Mouse (Mus musculus) kidney, embryonic 15.5 days (tissue): Measurements from ENCODE around the gene Cd82. TPM values are rescaled to one million over a fixed set of nuclear protein-coding genes. Genes with fewer than 3 reads are reported as not detected.
A peak's percentile ranks its signal among the peaks of the same experiment; 100 is the strongest.

Source experiments
- ATAC-seq: fragments of 200-750 bp; cut with Nextera tagmentation; replicated peaks from 2 replicates; pipeline ENCODE4 v1.8.0; 2017; ENCODE audit warnings: moderate TSS enrichment; ENCODE audit not compliant: low FRiP score
- H3K27ac ChIP-seq: fragments of 300-500 bp; sonication (generic); 2 replicates; pipeline ENCODE4 v1.5.1; 2015; ENCODE audit warnings: mild to moderate bottlenecking, inconsistent platforms
- H3K27me3 ChIP-seq: fragments of 300-500 bp; sonication (generic); 2 replicates; pipeline ENCODE4 v1.6.1; 2015; ENCODE audit warnings: inconsistent platforms
- H3K36me3 ChIP-seq: fragments of 300-500 bp; sonication (generic); 2 replicates; pipeline ENCODE4 v1.6.1; 2015; ENCODE audit warnings: inconsistent platforms
- H3K4me1 ChIP-seq: fragments of 300-500 bp; sonication (generic); 2 replicates; pipeline ENCODE4 v1.6.1; 2015; ENCODE audit warnings: inconsistent platforms
- H3K4me2 ChIP-seq: fragments of 300-500 bp; sonication (generic); 2 replicates; pipeline ENCODE4 v1.6.1; 2015; ENCODE audit warnings: moderate library complexity, mild to moderate bottlenecking, inconsistent platforms
- H3K4me3 ChIP-seq: fragments of 300-500 bp; sonication (generic); replicated peaks from 2 replicates; pipeline ENCODE4 v1.5.1; 2015; ENCODE audit warnings: mild to moderate bottlenecking, inconsistent platforms
- H3K9ac ChIP-seq: fragments of 300-500 bp; sonication (generic); 2 replicates; pipeline ENCODE4 v1.6.1; 2015; ENCODE audit warnings: mild to moderate bottlenecking, inconsistent platforms
- H3K9me3 ChIP-seq: fragments of 300-500 bp; sonication (generic); replicated peaks from 2 replicates; pipeline ENCODE4 v1.6.1; 2016; ENCODE audit warnings: inconsistent platforms
- WGBS: fragments of 180-500 bp; shearing (Covaris S2); methylation state at CpG from one replicate; pipeline ENCODE4 v1.1.7; 2015; ENCODE audit warnings: mixed read lengths; 5-methylcytosine and 5-hydroxymethylcytosine counted together
- polyA plus RNA-seq: library from polyadenylated mRNA; unstranded; fragments of >200 nt; fragmentation: Nextera tagmentation; extraction: Ambion mirVana; gene quantifications from 2 replicates; pipeline ENCODE4 v1.2.1, GENCODE M21; 2015

Cd82 gene
- polyA plus RNA-seq, 1 experiment from 2014 or later: 47.8 TPM

DNA sequence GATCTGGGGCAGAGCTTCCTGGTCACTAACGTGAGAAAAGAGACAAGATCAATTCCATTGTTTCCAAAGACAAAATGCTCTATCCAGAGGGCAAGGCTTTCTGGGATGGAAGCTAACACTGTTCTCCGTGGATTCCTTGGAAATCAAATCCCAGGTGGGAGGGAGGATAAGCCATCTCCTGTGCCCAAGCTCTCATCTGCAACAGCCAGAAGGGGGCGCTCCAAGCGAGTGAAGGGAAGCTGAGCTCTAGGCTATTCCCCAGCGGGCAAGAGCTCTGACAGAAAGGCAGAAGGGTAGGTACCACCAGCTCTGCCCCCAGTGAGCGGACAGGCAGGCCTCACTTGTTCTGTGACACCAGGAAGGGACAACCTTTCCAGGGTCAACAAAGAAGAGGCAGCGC lies 41.6 kb downstream of the Cd82 start:
- no peaks in the 10 kb centered on the region for H3K9me3 ChIP-seq
- peaks cover 8% of the 10 kb centered on the region; the same call in 1 of the 2 replicates for H3K27me3 ChIP-seq
- H3K27ac ChIP-seq: no peak overlapping the region
- H3K4me2 ChIP-seq: no peak overlapping the region
- peaks cover 7% of the 10 kb centered on the region for H3K4me1 ChIP-seq
- H3K4me3 ChIP-seq: no peak overlapping the region
- no peaks in the 10 kb centered on the region for H3K36me3 ChIP-seq
- 27% methylated on average over 7 of the region's 7 CpGs for WGBS
- ATAC-seq: 0 out of 2 replicates have a peak, but pooled peaks have one; percentile 17
- H3K9ac ChIP-seq: no peak overlapping the region

DNA sequence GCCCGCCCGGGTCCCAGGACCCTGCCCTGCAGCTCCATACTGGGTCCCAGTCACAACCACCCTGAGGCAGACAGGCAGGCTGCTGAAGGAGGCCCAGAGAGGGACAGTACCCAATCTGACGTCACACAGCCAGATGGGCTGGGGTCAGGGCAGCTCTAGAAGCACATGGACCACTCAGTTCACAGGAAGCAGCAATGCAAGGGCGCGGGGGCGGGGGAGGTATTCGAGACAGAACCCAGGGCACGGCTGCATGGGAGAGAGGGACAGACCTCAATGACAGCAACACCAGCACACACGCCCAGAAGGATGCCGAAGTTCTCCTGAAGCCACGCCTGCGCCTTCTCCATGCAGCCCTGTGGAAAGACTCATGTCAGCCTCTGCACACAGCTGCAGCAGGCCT lies 43.0 kb downstream of the Cd82 start:
- 76% methylated on average over 12 of the region's 12 CpGs for WGBS
- Histone ChIP-seq H3K27ac (no peak overlapping the region), H3K9ac (no peak overlapping the region), H3K4me3 (no peak overlapping the region), H3K27me3 (peaks cover 8% of the 10 kb centered on the region; the same call in 1 of the 2 replicates), H3K36me3 (no peaks in the 10 kb centered on the region), H3K9me3 (no peaks in the 10 kb centered on the region), H3K4me1 (peaks cover 4% of the 10 kb centered on the region), H3K4me2 (no peak overlapping the region)
- ATAC-seq: no peak

DNA sequence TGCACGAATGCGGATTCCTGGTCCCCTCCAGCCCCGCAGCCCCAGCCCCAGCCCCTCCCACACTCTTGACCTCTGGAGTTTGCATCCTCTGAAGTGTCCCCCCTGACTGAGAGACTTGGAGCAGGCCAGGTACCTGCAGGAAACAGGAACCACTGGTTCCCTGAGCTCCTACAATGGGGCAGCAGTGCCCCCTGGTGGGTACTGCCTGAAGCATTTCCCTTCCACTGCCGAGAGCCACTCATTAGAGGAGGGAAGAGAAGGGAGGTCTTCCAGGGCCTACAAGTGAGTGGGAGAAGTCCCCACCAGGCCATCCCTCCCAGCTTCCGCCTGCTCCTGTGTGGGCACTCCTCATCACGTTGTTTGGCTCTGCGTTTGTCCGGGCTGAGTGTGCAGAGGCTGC lies 44.5 kb downstream of the Cd82 start:
- Histone ChIP-seq H3K27me3 (peaks cover 8% of the 10 kb centered on the region; the same call in 1 of the 2 replicates), H3K9ac (no peak overlapping the region), H3K4me2 (no peak overlapping the region), H3K4me1 (peaks cover 12% of the 10 kb centered on the region), H3K9me3 (no peaks in the 10 kb centered on the region), H3K4me3 (no peak overlapping the region), H3K27ac (no peak overlapping the region), H3K36me3 (no peaks in the 10 kb centered on the region)
- WGBS: 8% methylated on average over 8 of the region's 8 CpGs
- ATAC-seq: peak; percentile 63

- H3K9ac ChIP-seq: no peak overlapping the region
- 77% methylated on average over 12 of the region's 12 CpGs for WGBS
- no peak overlapping the region for H3K4me2 ChIP-seq
- no peak for ATAC-seq
- H3K27me3 ChIP-seq: peaks cover 8% of the 10 kb centered on the region; the same call in 1 of the 2 replicates
- H3K36me3 ChIP-seq: no peaks in the 10 kb centered on the region
- no peak overlapping the region for H3K27ac ChIP-seq
- H3K4me1 ChIP-seq: peaks cover 24% of the 10 kb centered on the region
- H3K9me3 ChIP-seq: no peaks in the 10 kb centered on the region
- no peak overlapping the region for H3K4me3 ChIP-seq
Measured at GRCm38 (mm10) chr2:93416874-93417709, 45.8 kb downstream of the Cd82 start.

- 35% methylated on average over 5 of the region's 5 CpGs for WGBS
- H3K9me3 ChIP-seq: no peaks in the 10 kb centered on the region
- no peak overlapping the region for H3K4me2 ChIP-seq
- no peak overlapping the region for H3K9ac ChIP-seq
- H3K27ac ChIP-seq: no peak overlapping the region
- H3K27me3 ChIP-seq: peaks cover 6% of the 10 kb centered on the region; the same call in 1 of the 2 replicates
- no peak for ATAC-seq
- H3K36me3 ChIP-seq: no peaks in the 10 kb centered on the region
- peaks cover 38% of the 10 kb centered on the region for H3K4me1 ChIP-seq
- H3K4me3 ChIP-seq: no peak overlapping the region
Measured at GRCm38 (mm10) chr2:93415281-93415680, 47.7 kb downstream of the Cd82 start.

DNA sequence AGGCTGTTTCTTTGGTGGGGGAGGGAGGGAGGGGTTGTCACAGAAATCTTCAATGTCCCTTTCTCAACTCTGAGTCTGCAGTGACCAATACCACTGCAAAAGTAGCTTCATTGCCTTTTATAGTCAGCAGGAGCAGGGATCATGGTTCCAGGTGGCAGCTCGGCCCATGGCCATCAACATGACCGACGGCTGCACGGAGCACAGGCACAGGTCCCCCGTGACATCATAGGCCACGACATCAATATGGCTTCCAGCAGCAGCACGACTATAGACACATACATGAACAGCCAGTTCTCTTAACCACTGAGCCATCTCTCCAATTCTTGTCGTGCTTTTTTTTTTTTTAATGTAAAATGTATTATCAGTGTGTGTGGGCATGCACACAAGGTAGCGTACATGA lies 48.8 kb downstream of the Cd82 start:
- no peak overlapping the region for H3K9ac ChIP-seq
- peaks cover 38% of the 10 kb centered on the region for H3K4me1 ChIP-seq
- no peaks in the 10 kb centered on the region for H3K9me3 ChIP-seq
- no peak overlapping the region for H3K4me3 ChIP-seq
- no peaks in the 10 kb centered on the region for H3K27me3 ChIP-seq
- ATAC-seq: no peak
- no peak overlapping the region for H3K4me2 ChIP-seq
- H3K27ac ChIP-seq: no peak overlapping the region
- 66% methylated on average over 9 of the region's 9 CpGs for WGBS
- H3K36me3 ChIP-seq: no peaks in the 10 kb centered on the region

- no peak for ATAC-seq
- no peaks in the 10 kb centered on the region for H3K36me3 ChIP-seq
- 0 out of 2 replicates have a peak overlapping the region, but pooled peaks have one; percentile 15 for H3K27ac ChIP-seq
- no peaks in the 10 kb centered on the region for H3K9me3 ChIP-seq
- H3K4me2 ChIP-seq: no peak overlapping the region
- peaks cover 38% of the 10 kb centered on the region for H3K4me1 ChIP-seq
- WGBS: 41% methylated on average over 7 of the region's 7 CpGs
- no peaks in the 10 kb centered on the region for H3K27me3 ChIP-seq
- H3K9ac ChIP-seq: no peak overlapping the region
- no peak overlapping the region for H3K4me3 ChIP-seq
Measured at GRCm38 (mm10) chr2:93413367-93414014, 49.4 kb downstream of the Cd82 start.

DNA sequence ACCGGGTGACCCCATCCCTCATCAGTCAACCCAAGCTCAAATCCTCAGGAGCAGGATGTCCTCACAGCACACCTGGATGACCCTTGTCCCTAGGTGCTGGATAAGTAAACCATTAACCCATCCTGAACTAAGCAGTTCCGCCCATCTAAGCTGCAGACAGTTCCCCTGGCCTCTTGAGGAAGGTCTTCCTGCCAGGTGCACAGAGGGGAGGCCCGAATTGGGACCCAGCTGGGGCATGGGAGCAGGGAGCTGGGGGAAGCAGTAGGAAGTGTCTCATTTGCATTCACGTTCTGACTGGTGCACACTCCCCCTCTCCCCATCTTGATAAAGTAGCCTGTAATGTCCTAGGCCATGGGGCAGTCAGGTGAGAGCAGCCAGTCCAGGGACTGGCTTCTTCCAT lies 50.8 kb downstream of the Cd82 start:
- H3K4me2 ChIP-seq: no peak overlapping the region
- H3K4me1 ChIP-seq: peaks cover 37% of the 10 kb centered on the region
- peak; percentile 20; the same call in 1 of the 2 replicates for ATAC-seq
- WGBS: 55% methylated on average over 4 of the region's 4 CpGs
- H3K9ac ChIP-seq: no peak overlapping the region
- no peaks in the 10 kb centered on the region for H3K36me3 ChIP-seq
- H3K4me3 ChIP-seq: no peak overlapping the region
- no peaks in the 10 kb centered on the region for H3K27me3 ChIP-seq
- H3K27ac ChIP-seq: peak overlapping the region; percentile 71
- no peaks in the 10 kb centered on the region for H3K9me3 ChIP-seq

DNA sequence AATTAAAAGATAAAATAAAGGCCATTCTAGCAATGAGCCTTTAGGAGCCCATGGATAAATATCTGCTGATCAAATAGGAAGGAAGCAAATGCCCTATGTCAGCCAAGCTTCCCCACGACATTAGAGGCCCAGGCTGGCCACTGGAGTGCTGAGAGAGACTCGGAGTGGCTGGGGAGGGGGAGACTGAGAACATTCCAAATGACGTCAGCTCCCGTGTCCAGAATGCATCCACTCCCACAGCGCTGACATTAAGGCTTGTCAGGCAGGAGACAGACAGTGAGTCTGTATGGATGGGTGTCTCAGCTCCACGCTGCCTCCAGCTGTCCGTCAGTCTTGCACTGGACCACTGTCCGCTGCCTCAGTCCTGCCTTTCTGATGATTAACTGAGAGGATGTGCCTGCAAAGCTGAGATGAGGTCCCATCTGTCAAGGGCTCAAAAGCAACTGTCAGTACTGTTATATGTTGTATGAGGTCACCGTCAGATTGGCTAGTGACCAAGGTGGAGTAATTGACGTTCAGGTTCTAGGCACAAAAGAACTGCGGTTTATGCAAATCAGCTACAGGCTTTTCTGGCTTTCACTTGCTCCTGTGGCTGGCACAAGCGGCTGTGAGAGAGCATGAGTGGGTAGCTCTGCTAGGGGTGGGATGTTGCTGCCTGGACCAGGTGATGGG lies 51.9 kb downstream of the Cd82 start:
- Histone ChIP-seq H3K27ac (no peak overlapping the region), H3K4me2 (no peak overlapping the region), H3K9ac (no peak overlapping the region), H3K4me1 (peaks cover 37% of the 10 kb centered on the region), H3K27me3 (no peaks in the 10 kb centered on the region), H3K36me3 (no peaks in the 10 kb centered on the region), H3K4me3 (no peak overlapping the region), H3K9me3 (no peaks in the 10 kb centered on the region)
- ATAC-seq: no peak
- WGBS: 49% methylated on average over 12 of the region's 12 CpGs

GRCm38 (mm10) chr2:93405017-93405425 lies 57.9 kb downstream of the Cd82 start:
- peak; percentile 59 for ATAC-seq

DNA sequence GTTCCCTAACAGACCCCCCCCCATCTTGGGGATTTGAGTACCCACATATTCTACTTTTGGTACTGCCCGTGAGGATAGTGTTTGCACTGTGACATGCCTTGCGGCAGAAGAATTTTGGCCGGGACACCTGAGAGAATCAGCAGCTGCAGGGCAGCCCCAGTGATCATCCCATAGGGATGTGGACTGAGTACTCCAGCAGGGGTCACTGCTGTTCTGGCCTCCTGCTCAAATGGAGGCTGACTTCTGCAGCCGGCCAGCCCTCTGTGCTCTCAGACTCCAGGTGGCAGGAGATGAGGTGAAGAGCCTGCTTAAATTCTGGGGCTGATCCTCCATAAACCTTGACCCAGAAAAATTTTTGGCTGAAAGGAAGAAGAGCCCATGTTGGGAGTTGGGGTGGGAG lies 58.8 kb downstream of the Cd82 start:
- Histone ChIP-seq H3K9ac (no peak overlapping the region), H3K36me3 (no peaks in the 10 kb centered on the region), H3K27me3 (no peaks in the 10 kb centered on the region), H3K9me3 (no peaks in the 10 kb centered on the region), H3K4me1 (peaks cover 16% of the 10 kb centered on the region), H3K4me2 (no peak overlapping the region), H3K27ac (no peak overlapping the region), H3K4me3 (no peak overlapping the region)
- 34% methylated on average over 4 of the region's 4 CpGs for WGBS
- no peak; the same call in 1 of the 2 replicates for ATAC-seq

More at GRCm38 (mm10) chr2:93405017-93405425, 57.9 kb downstream of the Cd82 start:
- Histone ChIP-seq H3K4me1 (peaks cover 16% of the 10 kb centered on the region), H3K27ac (no peak overlapping the region), H3K9me3 (no peaks in the 10 kb centered on the region), H3K27me3 (no peaks in the 10 kb centered on the region), H3K4me3 (no peak overlapping the region), H3K4me2 (no peak overlapping the region), H3K9ac (no peak overlapping the region), H3K36me3 (no peaks in the 10 kb centered on the region)
- WGBS: 31% methylated on average over 7 of the region's 7 CpGs

DNA sequence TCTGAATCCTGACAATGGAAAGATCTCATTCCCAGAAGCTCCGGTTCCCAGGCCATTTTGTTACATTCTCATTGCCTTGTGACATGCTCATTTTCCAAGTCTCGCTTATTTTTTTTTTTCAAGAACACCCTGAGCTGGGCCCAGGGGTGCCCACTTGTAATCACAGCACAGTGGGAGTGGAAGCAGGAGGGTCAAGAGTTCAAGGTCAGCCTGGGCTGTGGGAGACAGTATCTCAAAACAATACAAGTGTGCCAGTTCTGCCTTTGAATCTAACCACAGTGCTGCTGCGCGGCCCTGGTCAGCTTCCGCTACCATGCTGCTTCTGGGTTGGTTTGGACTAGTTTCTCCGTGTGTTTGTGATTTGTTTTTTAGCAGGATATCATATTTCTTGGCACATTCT lies 59.7 kb downstream of the Cd82 start:
- no peak overlapping the region for H3K27ac ChIP-seq
- no peaks in the 10 kb centered on the region for H3K9me3 ChIP-seq
- 80% methylated on average over 6 of the region's 6 CpGs for WGBS
- no peak for ATAC-seq
- no peaks in the 10 kb centered on the region for H3K27me3 ChIP-seq
- no peak overlapping the region for H3K9ac ChIP-seq
- no peak overlapping the region for H3K4me3 ChIP-seq
- no peaks in the 10 kb centered on the region for H3K36me3 ChIP-seq
- H3K4me2 ChIP-seq: no peak overlapping the region
- peaks cover 16% of the 10 kb centered on the region for H3K4me1 ChIP-seq
